Comparison of ENCODE assay signal across 8 mouse cellular contexts in the genomic region with DNA sequence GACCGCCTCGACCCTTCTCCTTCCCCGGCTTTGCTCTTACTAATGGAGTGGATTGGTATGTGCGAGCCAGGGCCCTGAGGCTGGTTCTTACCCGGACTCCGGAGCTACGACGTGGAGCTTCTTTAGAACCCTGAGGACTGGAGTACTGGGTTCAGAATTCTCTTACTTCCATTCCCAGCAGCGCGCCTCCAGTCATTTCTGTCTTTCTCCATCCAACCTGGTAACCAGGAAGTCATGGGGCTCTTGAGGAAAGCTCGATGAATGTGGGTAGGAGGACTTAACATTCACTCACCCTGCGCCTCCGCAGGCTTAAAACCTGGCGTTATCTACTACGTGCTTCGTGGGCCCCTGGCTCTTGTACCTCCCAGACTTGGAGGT. TPM values are rescaled to one million over a fixed set of nuclear protein-coding genes. Genes with fewer than 3 reads are reported as not detected.
DNase-seq lines count a peak whose midpoint lies in the region; ATAC-seq and TF ChIP-seq lines count a peak whose summit lies in the region.

No protein-coding gene starts in this region.

- H3K9ac ChIP-seq in embryonic facial prominence, embryonic 11.5 days (replicated peaks; ENCODE audit: low read length) = peak overlapping the region; percentile 67
- peak overlapping the region; percentile 75 for H3K9ac ChIP-seq in hindbrain, embryonic 16.5 days (ENCODE audit: low read depth, low read length)
- H3K9ac ChIP-seq in midbrain, embryonic 14.5 days (replicated peaks; ENCODE audit: low read length) = peak overlapping the region; percentile 65

- 0 out of 2 replicates have a peak, but pooled peaks have one; percentile 12 for ATAC-seq in embryonic facial prominence, embryonic 11.5 days (replicated peaks; ENCODE audit: insufficient number of reproducible peaks, low FRiP score, low TSS enrichment, low read depth)
- no peak; the same call in 1 of the 2 replicates for ATAC-seq in hindbrain, embryonic 16.5 days
- 0 out of 2 replicates have a peak, but pooled peaks have one; percentile 19 for ATAC-seq in midbrain, embryonic 14.5 days (ENCODE audit: low FRiP score, low TSS enrichment)

- no peak for DNase-seq in layer of hippocampus, adult 2 months (ENCODE audit: low spot score in 2 of 2)
- DNase-seq in layer of hippocampus, adult 9-11 months = no peak
- no peak for DNase-seq in embryonic facial prominence, embryonic 11.5 days (ENCODE audit: low spot score)
- no peak for DNase-seq in midbrain, embryonic 14.5 days
- no peak for DNase-seq in ovary, postnatal 36 days (ENCODE audit: low spot score)
- DNase-seq in right cerebral cortex, postnatal 36 days (ENCODE audit: low spot score in 2 of 2) = no peak
- no peak for DNase-seq in urinary bladder, postnatal 10 days (ENCODE audit: low spot score)

- WGBS in embryonic facial prominence, embryonic 11.5 days = 2% methylated on average over 16 of the region's 16 CpGs
- WGBS in hindbrain, embryonic 16.5 days = 3% methylated on average over 16 of the region's 16 CpGs
- 2% methylated on average over 16 of the region's 16 CpGs for WGBS in midbrain, embryonic 14.5 days

- H3K27ac ChIP-seq in layer of hippocampus, adult 2 months = no peak overlapping the region
- H3K27ac ChIP-seq in embryonic facial prominence, embryonic 11.5 days (replicated peaks; ENCODE audit: low read depth, low read length) = no peak overlapping the region
- H3K27ac ChIP-seq in hindbrain, embryonic 16.5 days (ENCODE audit: low read depth, low read length) = no peak overlapping the region
- no peak overlapping the region for H3K27ac ChIP-seq in midbrain, embryonic 14.5 days (replicated peaks; ENCODE audit: low read depth, low read length)

- H3K36me3 ChIP-seq in embryonic facial prominence, embryonic 11.5 days (replicated peaks; ENCODE audit: control insufficient read depth, insufficient read depth, low read depth, low read length) = no peaks in the 10 kb centered on the region
- 0 out of 2 replicates have a peak, but pooled peaks cover 3% of the 10 kb centered on the region for H3K36me3 ChIP-seq in hindbrain, embryonic 16.5 days (ENCODE audit: control insufficient read depth, insufficient read depth, low read length)
- no peaks in the 10 kb centered on the region for H3K36me3 ChIP-seq in midbrain, embryonic 14.5 days (ENCODE audit: control insufficient read depth, insufficient read depth, low read length)

- peak overlapping the region; percentile 56 for H3K4me3 ChIP-seq in layer of hippocampus, adult 2 months
- peak overlapping the region; percentile 73 for H3K4me3 ChIP-seq in embryonic facial prominence, embryonic 11.5 days (ENCODE audit: low read depth, low read length)
- H3K4me3 ChIP-seq in hindbrain, embryonic 16.5 days (ENCODE audit: low read length) = peak overlapping the region; percentile 55
- peak overlapping the region; percentile 59 for H3K4me3 ChIP-seq in midbrain, embryonic 14.5 days (replicated peaks; ENCODE audit: low read depth, low read length)

- H3K27me3 ChIP-seq in embryonic facial prominence, embryonic 11.5 days (ENCODE audit: control insufficient read depth, insufficient read depth, low read length) = peaks cover 9% of the 10 kb centered on the region
- peaks cover 14% of the 10 kb centered on the region; the same call in 1 of the 2 replicates for H3K27me3 ChIP-seq in hindbrain, embryonic 16.5 days (replicated peaks; ENCODE audit: control insufficient read depth, insufficient read depth, low read length)
- peaks cover 23% of the 10 kb centered on the region for H3K27me3 ChIP-seq in midbrain, embryonic 14.5 days (ENCODE audit: control insufficient read depth, insufficient read depth, low read length)

- no peaks in the 10 kb centered on the region for H3K9me3 ChIP-seq in embryonic facial prominence, embryonic 11.5 days (replicated peaks; ENCODE audit: control insufficient read depth, low read length)
- no peaks in the 10 kb centered on the region for H3K9me3 ChIP-seq in hindbrain, embryonic 16.5 days (ENCODE audit: control insufficient read depth, low read length)
- H3K9me3 ChIP-seq in midbrain, embryonic 14.5 days (ENCODE audit: control insufficient read depth, low read length) = no peaks in the 10 kb centered on the region

- TF ChIP-seq CTCF in layer of hippocampus, adult 2 months (conservative IDR thresholded peaks at IDR 0.05) = no peak

- peak overlapping the region; percentile 93 for H3K4me2 ChIP-seq in embryonic facial prominence, embryonic 11.5 days (ENCODE audit: low read depth, low read length)
- peak overlapping the region; percentile 98 for H3K4me2 ChIP-seq in hindbrain, embryonic 16.5 days (ENCODE audit: low read length)
- H3K4me2 ChIP-seq in midbrain, embryonic 14.5 days (ENCODE audit: low read length) = peak overlapping the region; percentile 98

- H3K4me1 ChIP-seq in embryonic facial prominence, embryonic 11.5 days (ENCODE audit: control insufficient read depth, insufficient read depth, low read length) = no peaks in the 10 kb centered on the region; the same call in none of the 2 replicates
- peaks cover 4% of the 10 kb centered on the region; the same call in 1 of the 2 replicates for H3K4me1 ChIP-seq in hindbrain, embryonic 16.5 days (ENCODE audit: control insufficient read depth, insufficient read depth, low read depth, low read length)
- H3K4me1 ChIP-seq in midbrain, embryonic 14.5 days (ENCODE audit: control insufficient read depth, insufficient read depth, low read length) = no peaks in the 10 kb centered on the region

RNA-seq across cellular contexts. Expression of a gene that starts 1.2 kb away (rescaled TPM):
- 1 to 10 TPM in 1 of 2 experiments, under 1 TPM in 1; 0.98 to 1.2 TPM for total RNA-seq in layer of hippocampus, adult 2 months (2021)
- polyA plus RNA-seq in embryonic facial prominence, embryonic 11.5 days (2014; fragmentation: Nextera tagmentation; extraction: Ambion mirVana) = 5.1 and 6.1 TPM in 2 replicates
- polyA plus RNA-seq in hindbrain, embryonic 16.5 days (2015; fragmentation: Nextera tagmentation; extraction: Ambion mirVana) = 9.9 and 10.6 TPM in 2 replicates
- polyA plus RNA-seq in midbrain, embryonic 14.5 days (2014; fragmentation: Nextera tagmentation; extraction: Ambion mirVana) = 5.9 and 7.0 TPM in 2 replicates

RNA-seq across cellular contexts. Expression of a gene that starts 55.3 kb away (rescaled TPM):
- total RNA-seq in layer of hippocampus, adult 2 months (2021) = 100 to 1,000 TPM; 140 to 145 TPM
- 391 and 429 TPM in 2 replicates for polyA plus RNA-seq in embryonic facial prominence, embryonic 11.5 days (2014; fragmentation: Nextera tagmentation; extraction: Ambion mirVana)
- polyA plus RNA-seq in hindbrain, embryonic 16.5 days (2015; fragmentation: Nextera tagmentation; extraction: Ambion mirVana) = 205 and 214 TPM in 2 replicates
- 153 and 154 TPM in 2 replicates for polyA plus RNA-seq in midbrain, embryonic 14.5 days (2014; fragmentation: Nextera tagmentation; extraction: Ambion mirVana)
